Mouse (Mus musculus): Measurements from ENCODE around the gene Ankib1. TPM values are rescaled to one million over a fixed set of nuclear protein-coding genes. Genes with fewer than 3 reads are reported as not detected.

The Ankib1 gene
- polyA plus RNA-seq, 1 experiment from 2014 or later = 20.9 TPM

Small RNAs within 50 kb of the gene (microRNA-seq; reads per million reads assigned to microRNA genes)
- gene Gm22926 (not detected), gene Gm26238 (not detected)

Other genes with a start within 250 kb of the Ankib1 start
- 3.2 and 4.1 TPM in 2 replicates for gene 1700109H08Rik, start 231.4 kb downstream of the Ankib1 start, polyA plus RNA-seq (2015; fragmentation: Nextera tagmentation; extraction: Ambion mirVana)
- gene Pex1, start 206.9 kb downstream of the Ankib1 start, polyA plus RNA-seq (2015; fragmentation: Nextera tagmentation; extraction: Ambion mirVana) = 22.5 and 23.0 TPM in 2 replicates
- gene Rbm48, start 206.3 kb downstream of the Ankib1 start, polyA plus RNA-seq (2015; fragmentation: Nextera tagmentation; extraction: Ambion mirVana) = 15.9 and 16.9 TPM in 2 replicates
- not detected in 2 replicates for gene Tmbim7, start 151.7 kb downstream of the Ankib1 start, polyA plus RNA-seq (2015; fragmentation: Nextera tagmentation; extraction: Ambion mirVana)
- gene Gatad1, start 145.7 kb downstream of the Ankib1 start, polyA plus RNA-seq (2015; fragmentation: Nextera tagmentation; extraction: Ambion mirVana) = 58.6 and 59.9 TPM in 2 replicates
- gene Krit1, start 259 bp upstream of the Ankib1 start, polyA plus RNA-seq (2015; fragmentation: Nextera tagmentation; extraction: Ambion mirVana) = 68.9 and 70.3 TPM in 2 replicates
- 0.11 and 0.18 TPM in 2 replicates for gene Lrrd1, start 42.2 kb upstream of the Ankib1 start, polyA plus RNA-seq (2015; fragmentation: Nextera tagmentation; extraction: Ambion mirVana)
- gene Mterf1a, start 91.0 kb upstream of the Ankib1 start, polyA plus RNA-seq (2015; fragmentation: Nextera tagmentation; extraction: Ambion mirVana) = 8.7 and 9.3 TPM in 2 replicates
- 397 and 434 TPM in 2 replicates for gene Akap9, start 125.1 kb upstream of the Ankib1 start, polyA plus RNA-seq (2015; fragmentation: Nextera tagmentation; extraction: Ambion mirVana)

Data from forebrain, embryonic 15.5 days (tissue).